Mouse (Mus musculus): ENCODE data around the gene Hdac5. TPM values are rescaled to one million over a fixed set of nuclear protein-coding genes. Genes with fewer than 3 reads are reported as not detected.
"Not testable (repeated sequence)": the region's sequence is repeated elsewhere in the genome, so short reads cannot be mapped to it uniquely, and the experiment has no call there.

The Hdac5 gene
- polyA plus RNA-seq, 1 experiment from 2014 or later: 70.0 TPM

DNA sequence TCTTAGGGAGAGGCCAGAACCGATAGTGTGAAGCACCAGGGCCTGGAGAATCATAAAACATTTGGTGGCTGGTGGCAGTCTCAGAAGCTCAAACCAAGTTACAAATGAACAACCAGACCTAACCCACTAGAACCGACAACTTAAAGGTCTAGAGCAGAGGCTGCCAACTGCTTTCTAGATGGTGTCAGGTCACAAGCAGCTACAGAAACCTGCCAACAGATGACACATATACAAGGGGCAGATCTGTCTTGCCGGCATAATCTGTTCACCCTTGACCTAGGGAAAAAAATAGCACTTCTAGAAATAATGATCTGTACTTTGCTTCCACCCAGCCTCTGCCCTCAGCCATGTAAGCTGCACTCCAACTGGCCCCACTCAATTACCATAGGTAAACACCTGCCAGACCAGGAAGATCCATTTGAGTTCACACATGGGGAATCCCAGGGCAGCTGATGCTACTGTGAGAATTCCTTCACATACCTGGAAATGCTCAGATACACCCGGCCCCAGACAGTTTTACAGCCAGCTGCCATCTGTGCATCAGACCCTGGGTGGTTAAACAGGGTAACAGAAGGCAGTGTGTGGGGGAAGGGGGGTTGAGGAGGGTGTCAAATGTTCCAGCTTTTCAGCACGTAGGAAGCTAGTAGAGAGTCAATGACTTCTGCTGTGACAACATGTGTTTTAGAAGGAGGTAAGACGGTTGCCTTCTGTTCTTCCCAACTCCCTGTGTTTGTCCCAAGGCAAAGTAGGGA, 63.8 kb downstream of the Hdac5 start:
- Histone ChIP-seq H3K27me3 (no peaks in the 10 kb centered on the region), H3K36me3 (peaks cover 68% of the 10 kb centered on the region), H3K4me3 (no peak overlapping the region), H3K4me2 (replicated peaks) (no peak overlapping the region), H3K4me1 (no peaks in the 10 kb centered on the region), H3K9ac (no peak overlapping the region), H3K27ac (no peak overlapping the region), H3K9me3 (no peaks in the 10 kb centered on the region)
- ATAC-seq (ENCODE audit: insufficient number of reproducible peaks, insufficient read depth, low FRiP score, low TSS enrichment): no peak
- WGBS: 76% methylated on average over 6 of the region's 6 CpGs

DNA sequence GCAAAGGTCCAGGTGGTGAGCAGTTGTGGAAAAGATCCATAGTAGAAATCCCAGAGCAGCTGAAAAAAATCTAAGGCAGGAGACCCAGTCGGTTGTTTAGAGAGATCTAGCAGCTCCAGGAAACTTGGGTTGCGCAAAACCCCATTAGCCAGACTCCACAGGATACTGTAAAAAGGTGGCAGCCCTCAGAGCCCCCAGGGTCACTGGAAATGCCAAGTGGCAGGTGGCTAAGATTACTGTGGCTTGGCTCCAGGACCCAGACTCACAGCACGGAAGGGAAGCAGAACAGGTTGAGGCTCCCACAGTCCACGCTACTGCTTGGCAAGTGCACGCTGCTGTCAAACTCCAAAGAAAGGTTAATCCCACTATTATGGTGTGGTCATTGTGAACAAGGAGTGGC, 70.2 kb downstream of the Hdac5 start:
- H3K36me3 ChIP-seq: peaks cover 35% of the 10 kb centered on the region
- H3K4me3 ChIP-seq: no peak overlapping the region
- H3K27me3 ChIP-seq: no peaks in the 10 kb centered on the region
- H3K9me3 ChIP-seq: no peaks in the 10 kb centered on the region
- H3K4me2 ChIP-seq (replicated peaks): no peak overlapping the region
- WGBS: 77% methylated on average over 5 of the region's 5 CpGs
- peaks cover 9% of the 10 kb centered on the region for H3K4me1 ChIP-seq
- H3K9ac ChIP-seq: no peak overlapping the region
- H3K27ac ChIP-seq: no peak overlapping the region
- ATAC-seq (ENCODE audit: insufficient number of reproducible peaks, insufficient read depth, low FRiP score, low TSS enrichment): no peak

DNA sequence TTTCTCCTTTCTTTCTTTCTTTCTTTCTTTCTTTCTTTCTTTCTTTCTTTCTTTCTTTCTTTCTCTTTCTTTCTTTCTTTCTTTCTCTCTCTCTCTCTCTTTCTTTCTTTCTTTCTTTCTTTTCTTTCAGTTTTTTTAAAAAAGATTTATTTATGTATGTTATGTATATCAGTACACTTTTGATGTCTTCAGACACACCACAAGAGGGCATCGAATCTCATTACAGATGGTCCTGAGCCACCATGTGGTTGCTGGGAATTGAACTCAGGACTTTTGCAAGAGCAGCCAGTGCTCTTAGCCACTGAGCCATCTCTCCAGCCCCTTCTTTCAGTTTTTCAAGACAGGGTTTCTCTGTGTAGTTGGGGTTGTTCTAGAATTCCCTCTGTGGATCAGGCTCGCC, 71.9 kb downstream of the Hdac5 start:
- not testable (repeated sequence) for H3K27me3 ChIP-seq; H3K27ac ChIP-seq; H3K9me3 ChIP-seq; H3K9ac ChIP-seq; H3K4me1 ChIP-seq; H3K4me3 ChIP-seq; H3K4me2 ChIP-seq (replicated peaks); ATAC-seq (ENCODE audit: insufficient number of reproducible peaks, insufficient read depth, low FRiP score, low TSS enrichment)
- WGBS: 81% methylated on average over 2 of the region's 2 CpGs
- peaks cover 28% of the 10 kb centered on the region for H3K36me3 ChIP-seq

DNA sequence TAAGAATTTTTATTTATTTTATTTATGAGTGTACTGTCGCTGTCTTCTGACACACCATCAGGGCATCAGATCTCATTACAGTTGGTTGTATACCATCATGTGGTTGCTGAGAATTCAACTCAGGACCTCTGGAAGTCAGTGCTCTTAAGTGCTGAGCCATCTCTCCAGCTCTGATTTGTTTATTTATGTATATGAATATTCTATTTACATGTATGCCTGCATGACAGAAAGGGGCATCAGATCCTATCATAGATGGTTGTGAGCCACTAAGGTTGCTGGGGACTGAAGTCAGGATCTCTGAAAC, 73.2 kb downstream of the Hdac5 start:
- Histone ChIP-seq H3K4me1 (peaks cover 9% of the 10 kb centered on the region), H3K9me3 (no peaks in the 10 kb centered on the region), H3K4me3 (no peak overlapping the region), H3K4me2 (replicated peaks) (no peak overlapping the region), H3K27ac (no peak overlapping the region), H3K27me3 (no peaks in the 10 kb centered on the region), H3K36me3 (peaks cover 25% of the 10 kb centered on the region), H3K9ac (no peak overlapping the region)
- no peak for ATAC-seq (ENCODE audit: insufficient number of reproducible peaks, insufficient read depth, low FRiP score, low TSS enrichment)
- WGBS: 6% methylated on average over 1 of the region's 1 CpGs

DNA sequence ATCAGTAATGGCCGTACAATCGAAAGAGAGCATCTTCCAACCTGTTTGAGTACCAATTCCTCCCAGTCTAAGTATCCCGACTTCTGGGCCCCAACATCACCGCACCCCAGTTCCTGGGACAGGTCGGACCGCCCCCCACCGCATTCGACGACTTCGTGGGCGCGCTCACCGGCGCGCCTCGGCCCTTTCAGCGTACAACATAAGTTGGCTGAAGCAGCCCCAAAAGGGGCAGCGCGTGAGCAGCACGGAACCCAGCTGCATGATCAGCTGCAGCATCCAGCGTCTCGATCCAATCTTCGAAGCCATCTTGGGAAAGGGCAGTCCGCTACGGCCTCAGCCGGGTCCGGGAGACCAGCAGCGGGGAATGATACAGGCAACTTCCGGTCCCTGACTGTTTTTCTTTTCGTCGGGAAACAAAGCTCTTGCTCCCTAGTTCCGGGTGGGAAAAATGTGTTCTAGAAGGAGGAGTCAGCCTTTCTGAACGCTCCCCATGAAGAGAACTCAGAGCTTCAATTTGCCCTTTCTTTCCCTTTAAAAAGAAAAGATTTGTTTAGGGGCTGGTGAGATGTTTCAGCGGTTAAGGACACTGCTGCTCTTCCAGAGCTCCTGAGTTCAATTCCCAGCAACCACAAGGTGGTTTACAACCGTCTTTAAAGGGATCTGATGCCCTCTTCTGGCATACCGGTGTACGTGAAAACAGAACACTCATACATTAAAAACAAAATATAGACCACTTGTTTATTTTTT, 73.8 kb downstream of the Hdac5 start, which contains the start of gene Tmem101:
Tmem101 (minus strand) TSS at position 366 of the 747 bp plus-strand sequence.
- Histone ChIP-seq H3K9me3 (no peaks in the 10 kb centered on the region), H3K4me2 (replicated peaks) (peak within 1 kb of the TSS; percentile 91), H3K27ac (peak within 1 kb of the TSS; percentile 83), H3K4me3 (peak within 1 kb of the TSS; percentile 88), H3K27me3 (no peaks in the 10 kb centered on the region), H3K36me3 (peaks cover 20% of the 10 kb centered on the region), H3K9ac (peak within 1 kb of the TSS; percentile 86), H3K4me1 (peaks cover 9% of the 10 kb centered on the region)
- under 1% methylated on average over 37 of the region's 37 CpGs for WGBS
- ATAC-seq (ENCODE audit: insufficient number of reproducible peaks, insufficient read depth, low FRiP score, low TSS enrichment): peak; percentile 73; the same call in 1 of the 2 replicates

DNA sequence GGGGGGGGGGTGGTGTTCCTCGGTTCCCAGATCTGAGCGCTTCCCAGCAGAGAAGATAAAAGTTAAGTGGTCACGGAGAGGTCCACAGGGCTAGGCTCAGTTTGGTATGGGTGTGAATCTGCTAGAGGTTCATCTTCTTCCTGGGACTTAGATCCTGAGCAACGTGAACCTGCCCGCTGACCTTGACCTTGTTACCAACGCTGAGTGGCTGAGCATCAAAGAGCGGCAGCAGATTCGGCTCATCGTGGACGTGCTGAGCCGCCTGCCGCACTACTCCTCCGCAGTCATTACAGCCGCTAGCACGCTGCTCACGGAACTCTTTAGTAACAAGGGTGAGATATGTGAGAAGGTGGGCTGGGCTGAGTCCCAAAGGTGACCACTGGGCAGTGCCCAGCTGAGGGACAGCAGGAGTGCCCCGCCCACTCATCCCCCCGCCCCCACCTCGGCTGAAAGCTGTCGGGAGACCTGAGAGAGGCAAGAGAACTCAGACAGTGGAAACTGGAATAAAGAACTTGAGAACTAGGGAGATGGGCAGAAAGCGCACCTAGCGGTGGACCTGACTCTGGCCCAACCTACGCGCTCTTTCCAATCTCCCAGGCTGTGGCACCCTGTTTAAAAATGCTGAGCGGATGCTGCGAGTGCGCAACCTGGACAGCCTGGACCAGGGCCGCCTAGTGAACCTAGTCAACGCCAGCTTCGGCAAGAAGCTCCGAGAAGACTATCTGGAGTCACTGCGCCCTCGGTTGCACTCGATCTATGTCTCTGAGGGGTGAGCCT, 82.6 kb downstream of the Hdac5 start:
- 12% methylated on average over 34 of the region's 34 CpGs for WGBS
- H3K4me1 ChIP-seq: peaks cover 25% of the 10 kb centered on the region
- H3K9me3 ChIP-seq: no peaks in the 10 kb centered on the region
- H3K4me2 ChIP-seq (replicated peaks): peak overlapping the region; percentile 27; the same call in 1 of the 2 replicates
- peak overlapping the region; percentile 13; the same call in 1 of the 2 replicates for H3K4me3 ChIP-seq
- no peak overlapping the region for H3K27ac ChIP-seq
- peaks cover 71% of the 10 kb centered on the region for H3K27me3 ChIP-seq
- ATAC-seq (ENCODE audit: insufficient number of reproducible peaks, insufficient read depth, low FRiP score, low TSS enrichment): no peak
- H3K36me3 ChIP-seq: peaks cover 1% of the 10 kb centered on the region
- no peak overlapping the region for H3K9ac ChIP-seq

DNA sequence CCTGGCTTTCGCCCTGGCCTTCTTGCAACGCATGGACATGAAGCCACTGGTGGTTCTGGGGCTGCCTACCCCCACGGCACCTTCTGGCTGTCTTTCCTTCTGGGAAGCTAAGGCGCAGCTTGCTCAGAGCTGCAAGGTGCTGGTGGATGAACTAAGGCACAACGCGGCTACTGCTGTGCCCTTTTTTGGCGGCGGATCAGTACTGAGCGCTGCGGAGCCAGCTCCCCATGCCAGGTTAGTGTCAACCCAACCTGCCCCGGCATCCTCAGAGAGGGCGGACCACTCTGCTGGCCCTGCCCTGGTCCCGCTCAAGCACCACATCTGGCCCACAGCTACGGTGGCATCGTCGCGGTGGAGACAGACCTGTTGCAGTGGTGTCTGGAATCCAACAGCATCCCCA, 83.4 kb downstream of the Hdac5 start:
- no peak for ATAC-seq (ENCODE audit: insufficient number of reproducible peaks, insufficient read depth, low FRiP score, low TSS enrichment)
- 7% methylated on average over 17 of the region's 17 CpGs for WGBS
- Histone ChIP-seq H3K27ac (no peak overlapping the region), H3K9me3 (no peaks in the 10 kb centered on the region), H3K36me3 (no peaks in the 10 kb centered on the region), H3K4me1 (peaks cover 25% of the 10 kb centered on the region), H3K9ac (no peak overlapping the region), H3K4me2 (replicated peaks) (peak overlapping the region; percentile 15; the same call in 1 of the 2 replicates), H3K4me3 (0 out of 2 replicates have a peak overlapping the region, but pooled peaks have one; percentile 35), H3K27me3 (peaks cover 71% of the 10 kb centered on the region)

DNA sequence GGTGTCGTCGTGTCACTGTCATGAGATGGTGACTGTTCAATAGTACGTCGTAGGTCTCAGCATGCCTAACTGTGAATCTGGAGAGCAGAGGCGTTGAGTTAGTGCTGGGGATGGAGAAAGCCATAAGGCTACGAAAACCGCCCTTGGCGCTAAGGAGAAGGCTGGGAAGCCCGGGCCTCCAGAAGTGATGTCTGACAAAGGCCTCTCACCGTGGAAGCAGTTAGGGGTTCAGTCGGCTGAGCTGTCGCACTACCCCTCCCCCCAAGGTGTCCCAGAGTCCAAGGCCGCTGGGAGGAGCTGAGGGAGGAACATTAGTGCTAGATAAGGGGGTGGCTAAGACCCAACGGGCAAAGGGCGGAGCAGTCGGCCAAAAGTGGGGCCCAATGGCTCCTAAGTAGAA, 84.0 kb downstream of the Hdac5 start:
- peak overlapping the region; percentile 35 for H3K4me3 ChIP-seq
- peak overlapping the region; percentile 54; the same call in 1 of the 2 replicates for H3K4me2 ChIP-seq (replicated peaks)
- ATAC-seq (ENCODE audit: insufficient number of reproducible peaks, insufficient read depth, low FRiP score, low TSS enrichment): no peak
- no peaks in the 10 kb centered on the region for H3K36me3 ChIP-seq
- H3K4me1 ChIP-seq: peaks cover 25% of the 10 kb centered on the region
- H3K27ac ChIP-seq: no peak overlapping the region
- no peaks in the 10 kb centered on the region for H3K9me3 ChIP-seq
- 0 out of 2 replicates have a peak overlapping the region, but pooled peaks have one; percentile 27 for H3K9ac ChIP-seq
- WGBS: 3% methylated on average over 16 of the region's 16 CpGs
- H3K27me3 ChIP-seq: peaks cover 71% of the 10 kb centered on the region

DNA sequence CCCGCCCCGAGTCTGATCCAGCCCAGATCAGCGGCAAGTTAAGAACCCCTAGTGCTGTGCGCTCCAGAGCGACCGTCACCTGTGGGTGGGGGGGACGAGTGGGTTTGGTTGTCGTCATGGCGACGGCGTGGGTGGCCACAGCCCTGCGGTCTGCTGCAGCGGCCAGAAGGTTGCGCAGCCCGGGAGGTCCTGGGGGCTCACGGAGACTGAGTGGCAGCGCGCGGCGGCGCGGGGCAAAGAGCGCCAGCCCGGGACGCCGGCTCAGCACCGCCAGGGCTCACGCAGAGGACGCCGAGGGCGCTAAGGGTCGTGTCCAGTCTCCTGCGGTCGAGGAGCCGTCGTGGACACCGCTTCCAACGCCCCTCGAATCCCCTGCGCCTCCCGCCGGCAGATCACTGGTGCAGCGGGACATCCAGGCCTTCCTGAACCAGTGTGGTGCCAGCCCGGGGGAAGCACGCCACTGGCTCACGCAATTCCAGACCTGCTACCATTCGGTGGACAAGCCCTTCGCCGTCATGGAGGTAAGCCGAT, 84.4 kb downstream of the Hdac5 start, which contains the start of gene Nags:
Nags (plus strand) TSS at position 43 of the 531 bp plus-strand sequence.
- no peak for ATAC-seq (ENCODE audit: insufficient number of reproducible peaks, insufficient read depth, low FRiP score, low TSS enrichment)
- 1% methylated on average over 50 of the region's 50 CpGs for WGBS
- peak within 1 kb of the TSS; percentile 27; the same call in 1 of the 2 replicates for H3K9ac ChIP-seq
- no peaks in the 10 kb centered on the region for H3K9me3 ChIP-seq
- no peaks in the 10 kb centered on the region for H3K36me3 ChIP-seq
- H3K4me3 ChIP-seq: peak within 1 kb of the TSS; percentile 35
- H3K4me2 ChIP-seq (replicated peaks): peak within 1 kb of the TSS; percentile 54
- H3K4me1 ChIP-seq: peaks cover 25% of the 10 kb centered on the region
- H3K27ac ChIP-seq: no peak within 1 kb of the TSS
- H3K27me3 ChIP-seq: peaks cover 71% of the 10 kb centered on the region

DNA sequence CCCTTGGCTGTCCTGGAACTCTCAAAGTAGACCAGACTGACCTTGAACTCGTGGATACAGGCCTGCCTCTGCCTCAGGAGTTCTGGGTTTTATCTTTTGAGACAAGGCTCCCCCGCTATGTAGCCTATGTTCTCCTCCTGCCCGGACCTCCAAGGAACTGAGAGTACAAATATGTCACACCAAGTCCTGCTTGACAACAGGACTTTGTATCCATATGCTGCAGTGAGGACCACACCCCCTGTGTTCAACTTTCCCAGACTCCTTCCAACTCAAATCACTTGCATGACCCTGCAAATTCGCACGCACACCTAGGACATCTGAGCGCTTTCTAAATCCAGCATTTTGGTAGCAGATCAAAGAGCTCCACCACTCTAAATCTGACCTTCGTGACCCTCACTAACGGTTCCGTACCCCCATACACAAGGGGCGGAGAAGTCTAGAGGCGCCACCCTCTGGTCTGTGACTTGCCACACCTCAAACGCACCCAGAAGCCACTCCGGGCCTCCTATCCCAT, 85.0 kb downstream of the Hdac5 start:
- no peak overlapping the region for H3K27ac ChIP-seq

More for the DNA sequence above, 85.0 kb downstream of the Hdac5 start:
- Histone ChIP-seq H3K9me3 (no peaks in the 10 kb centered on the region), H3K36me3 (no peaks in the 10 kb centered on the region), H3K4me2 (replicated peaks) (peak overlapping the region; percentile 54), H3K4me3 (peak overlapping the region; percentile 35), H3K9ac (0 out of 2 replicates have a peak overlapping the region, but pooled peaks have one; percentile 27), H3K27me3 (peaks cover 71% of the 10 kb centered on the region), H3K4me1 (peaks cover 25% of the 10 kb centered on the region)
- no peak for ATAC-seq (ENCODE audit: insufficient number of reproducible peaks, insufficient read depth, low FRiP score, low TSS enrichment)
- WGBS: 22% methylated on average over 13 of the region's 13 CpGs

Measured in embryonic facial prominence, embryonic 12.5 days (tissue).